Mouse (Mus musculus) cerebellum, postnatal 4 days (tissue): ENCODE measurements at regions not wholly inside any gene's neighbourhood (a gene's known extent, or its start where the extent isn't known, plus 50 kb on each side); places are given as distances from the start of the nearest gene placed in this dataset.

Source experiments
- DNase-seq, 2 experiments: peaks; one replicate each; pipeline ENCODE4 v3.0.0; 2022; ENCODE audit warnings: low spot score in 2 of 2, mixed read lengths in 1 of 2

DNA sequence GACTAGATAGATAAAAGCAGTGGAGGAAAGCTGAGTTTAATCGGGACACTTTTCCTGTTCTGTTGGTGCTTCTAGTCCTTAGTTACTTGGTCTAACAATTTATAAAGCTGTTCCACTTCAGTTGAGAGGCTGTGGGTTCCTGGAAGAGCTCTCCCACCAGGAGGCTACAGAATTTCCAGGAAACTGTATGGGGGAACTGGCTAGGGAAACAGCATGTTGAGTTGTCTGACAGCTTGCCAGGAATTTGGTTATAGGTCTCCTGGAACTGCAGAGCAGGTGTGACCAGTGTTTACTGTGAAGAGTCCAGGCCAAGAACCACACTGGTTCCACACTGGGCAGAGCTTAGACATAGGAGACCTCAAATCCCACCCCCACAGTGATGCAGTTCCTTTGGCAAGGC is 65.0 kb upstream of the Pik3cg start:
- DNase-seq = no peak

DNA sequence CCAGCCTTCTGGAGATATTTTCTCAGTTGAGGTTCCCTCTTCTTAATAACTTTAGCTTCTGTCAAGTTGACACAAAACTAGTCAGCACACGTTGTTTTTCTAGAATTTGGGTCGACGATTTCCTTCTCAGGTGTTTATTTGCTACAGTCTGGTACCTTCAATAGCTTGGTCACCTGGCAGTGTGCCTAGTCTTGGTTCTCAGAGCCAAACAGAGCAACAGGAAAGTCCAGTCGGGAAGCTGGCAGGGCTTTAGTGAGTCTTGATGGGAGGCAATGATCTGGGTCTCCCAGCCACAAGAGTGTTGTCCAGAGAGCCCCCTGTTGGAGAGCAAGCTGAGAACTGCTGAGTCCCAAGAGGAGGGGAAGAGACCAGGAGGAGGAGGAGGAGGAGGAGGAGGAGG is 71.4 kb upstream of the Pik3cg start:
- no peak for DNase-seq

DNA sequence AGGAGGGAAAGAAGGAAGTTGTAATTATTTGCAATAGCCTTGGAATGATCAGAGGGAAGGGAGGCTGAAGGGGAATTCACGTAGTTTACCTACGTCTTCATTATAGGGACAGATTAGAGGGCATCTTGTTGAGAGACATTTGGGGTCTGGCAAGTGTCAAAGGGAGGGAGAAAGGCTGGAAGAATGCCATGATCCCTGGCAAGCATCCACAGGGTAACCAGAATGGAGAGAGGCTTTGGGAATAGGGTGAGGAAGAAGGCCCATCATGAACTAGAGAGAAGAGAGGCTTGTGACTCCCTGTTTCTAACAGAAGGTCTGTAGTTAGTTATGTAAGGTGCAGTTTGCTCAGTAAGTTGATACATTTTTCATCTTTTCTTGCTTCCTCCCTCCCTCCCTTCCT is 71.8 kb upstream of the Pik3cg start:
- DNase-seq = no peak

DNA sequence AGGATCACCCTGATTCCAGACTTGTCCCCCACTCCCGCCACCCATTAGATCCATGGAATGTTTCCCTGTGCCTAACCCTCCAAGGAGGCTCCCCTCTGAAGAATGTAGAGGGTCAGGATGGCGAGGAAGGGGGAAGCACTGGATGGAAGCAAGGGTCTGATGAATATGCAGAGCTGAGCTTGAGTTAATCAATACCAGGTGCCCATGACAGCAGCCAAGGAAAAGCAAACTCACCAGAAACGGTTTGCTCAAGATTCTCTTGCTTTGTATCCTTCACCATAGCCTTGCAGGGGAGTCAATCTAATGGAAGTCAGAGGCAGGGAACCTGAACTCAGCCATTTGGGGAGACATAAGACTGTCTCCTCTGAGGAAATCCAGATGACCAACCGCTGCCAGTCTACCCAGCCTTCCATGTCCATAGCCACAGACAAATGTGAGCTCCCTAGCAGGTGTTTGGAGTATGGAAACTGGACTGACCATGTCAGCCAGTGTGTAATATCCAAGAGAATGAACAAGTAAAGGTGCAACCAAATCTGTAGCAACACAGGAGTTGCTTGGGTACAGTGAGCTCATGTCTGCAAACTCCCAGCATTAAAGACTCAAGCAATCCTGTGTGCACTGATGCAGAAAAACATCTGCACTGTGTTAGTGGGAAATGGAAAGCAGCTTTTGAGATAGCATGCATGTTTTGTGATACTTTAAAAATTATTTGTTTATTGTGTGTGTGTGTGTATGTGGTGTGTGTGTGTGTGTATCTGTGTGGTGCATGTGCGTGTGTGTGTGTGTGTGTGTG is 74.1 kb upstream of the Pik3cg start:
- DNase-seq = no peak

DNA sequence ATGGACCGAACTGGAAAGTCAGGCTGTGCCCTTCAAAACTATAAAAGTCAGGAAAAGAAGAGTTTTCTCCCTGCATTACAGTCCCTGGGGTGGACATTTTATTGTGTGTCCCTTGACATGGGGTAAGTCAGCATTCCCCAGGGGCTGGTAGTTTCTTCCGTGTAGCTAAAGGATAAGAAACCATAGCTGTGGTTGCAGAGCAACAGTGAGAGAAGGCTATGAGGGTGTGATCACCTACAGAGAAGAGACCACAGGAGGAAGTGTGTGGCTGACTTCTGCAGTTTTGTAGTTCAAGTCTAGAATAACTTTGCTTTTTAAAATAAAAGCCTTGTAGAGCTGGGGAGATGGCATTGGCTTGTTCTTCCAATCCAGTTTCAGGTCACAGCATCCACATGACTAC is 76.6 kb upstream of the Pik3cg start:
- DNase-seq = no peak

DNA sequence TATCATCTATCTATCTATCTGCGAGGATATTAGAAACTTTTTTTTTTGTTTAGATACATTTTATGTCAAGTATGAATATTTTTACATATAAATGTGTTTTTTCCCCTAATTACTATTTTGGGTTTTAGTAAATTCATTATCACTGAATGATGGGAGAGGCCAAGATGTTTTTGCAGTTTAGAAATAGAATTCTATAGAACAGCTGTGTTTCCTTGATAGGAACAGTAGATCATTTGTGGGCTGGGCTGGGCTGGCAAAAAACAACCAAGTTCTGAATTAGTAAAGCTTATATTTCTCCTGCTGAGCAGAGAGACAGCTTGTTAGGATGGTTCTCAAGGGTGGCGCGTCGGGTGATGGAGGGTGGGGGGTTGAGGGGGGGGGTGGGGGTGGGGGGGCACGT is 78.2 kb upstream of the Pik3cg start:
- no peak for DNase-seq

DNA sequence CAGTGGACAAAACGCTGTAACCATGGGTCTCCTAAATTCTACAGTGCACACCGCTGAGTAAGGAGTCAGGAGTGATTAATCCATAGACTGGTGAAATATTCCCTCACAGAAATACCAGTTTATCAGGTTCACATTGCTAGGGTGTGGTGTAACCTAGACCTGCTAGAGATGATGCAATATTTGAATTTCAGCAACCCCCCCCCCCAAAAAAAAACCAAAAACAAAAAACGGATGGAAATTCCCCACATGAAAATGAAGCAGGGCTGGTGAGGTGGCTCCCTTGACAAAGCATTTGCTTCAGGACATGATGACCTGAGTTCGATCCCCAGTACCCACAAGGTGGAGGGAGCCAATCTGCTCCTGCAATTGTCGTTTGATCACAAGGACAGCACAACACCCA is 82.7 kb upstream of the Pik3cg start:
- DNase-seq = no peak

DNA sequence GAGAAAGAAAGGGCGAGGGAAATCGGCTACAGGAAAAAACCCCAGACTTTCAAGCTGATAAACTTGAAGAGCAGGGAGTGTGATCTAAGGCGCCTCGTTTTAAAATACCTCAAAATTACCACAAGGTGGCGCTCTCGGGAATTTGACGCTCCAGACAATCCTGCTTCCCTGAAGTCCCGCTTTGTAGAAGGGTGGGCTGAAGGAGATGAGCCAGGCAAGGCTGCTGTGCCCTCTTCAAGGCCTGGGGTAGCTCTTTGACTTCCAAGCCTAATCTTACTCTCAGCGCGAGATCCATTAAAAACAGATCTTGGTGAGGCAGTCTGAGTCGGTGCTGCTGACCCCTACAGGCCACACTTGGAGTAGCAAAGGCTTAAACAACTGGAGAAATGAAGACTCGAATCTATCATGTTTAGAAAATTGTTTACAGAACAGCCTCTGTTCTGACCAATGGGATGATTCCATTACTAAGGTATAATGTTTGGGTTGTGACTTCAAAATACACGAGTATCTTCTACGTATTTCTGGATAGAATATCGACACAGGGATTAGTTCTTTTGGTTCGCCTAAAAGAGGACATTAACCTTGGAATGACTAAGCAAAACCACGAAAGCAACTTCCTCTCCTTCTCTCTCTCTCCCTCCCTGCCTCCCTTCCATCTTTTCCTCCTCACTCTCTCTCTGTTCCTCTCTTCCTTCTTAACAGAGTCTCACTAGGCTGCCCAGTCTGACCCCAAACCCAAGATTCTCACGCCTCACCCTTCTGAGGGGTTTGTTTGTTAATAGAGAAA is 83.7 kb upstream of the Pik3cg start:
- DNase-seq = peak; percentile 30 to 59

DNA sequence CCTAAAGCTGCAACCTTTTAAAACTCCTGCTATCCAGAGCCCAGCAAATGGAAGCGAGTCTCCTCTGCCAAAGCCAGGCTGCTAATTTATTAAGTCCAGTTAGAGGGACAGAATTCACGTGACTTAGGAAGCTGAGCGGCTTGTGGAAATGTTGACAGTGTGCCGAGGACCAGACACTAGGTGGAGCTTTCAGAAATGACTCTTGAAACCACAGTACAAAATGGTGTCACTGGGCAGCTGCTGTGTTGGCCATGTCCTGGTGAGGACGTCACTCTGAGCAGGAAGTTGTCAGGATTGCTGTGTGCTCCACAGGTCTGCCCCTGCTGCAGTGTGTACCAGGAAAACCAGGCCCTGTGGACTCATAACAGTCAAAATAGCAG is 84.3 kb upstream of the Pik3cg start:
- DNase-seq = no peak

DNA sequence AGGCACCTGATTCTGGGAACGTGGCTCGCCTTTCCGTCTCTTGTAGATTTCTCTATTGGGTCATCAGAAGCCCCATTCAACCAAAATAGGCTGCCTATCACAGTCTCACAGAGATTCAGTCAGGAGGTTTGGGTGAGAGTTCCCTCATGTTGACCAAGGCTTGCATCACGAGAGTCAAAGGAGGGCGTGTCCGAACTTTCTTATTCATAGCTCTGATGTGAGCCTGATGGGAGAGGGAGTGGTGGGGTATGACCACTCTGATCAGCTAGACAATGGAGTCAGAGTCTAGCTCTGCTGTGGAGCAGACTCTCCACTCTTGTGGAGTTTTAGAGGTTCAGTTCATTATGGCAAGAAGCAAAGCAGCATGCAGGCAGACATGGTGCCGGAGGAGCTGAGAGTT is 81.1 kb upstream of the Ccdc71l start:
- DNase-seq = no peak

DNA sequence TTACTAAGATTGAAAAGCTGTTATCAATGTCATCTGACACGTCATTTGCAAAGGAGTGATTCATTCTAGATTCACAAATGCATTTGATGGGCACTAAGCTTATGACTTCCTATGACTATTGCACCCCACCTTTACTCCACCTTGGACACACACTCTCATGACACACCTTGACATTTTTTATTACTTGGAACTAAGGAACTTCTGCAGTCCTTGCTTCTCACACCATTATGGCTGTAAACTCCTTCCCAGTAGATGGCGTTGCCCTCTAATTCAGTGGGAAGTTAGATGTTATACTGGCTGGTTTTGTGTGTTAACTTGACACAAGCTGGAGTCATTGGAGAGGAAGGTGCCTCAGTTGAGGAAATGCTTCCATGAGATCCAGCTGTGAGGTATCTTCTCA is 78.8 kb upstream of the Ccdc71l start:
- no peak for DNase-seq

DNA sequence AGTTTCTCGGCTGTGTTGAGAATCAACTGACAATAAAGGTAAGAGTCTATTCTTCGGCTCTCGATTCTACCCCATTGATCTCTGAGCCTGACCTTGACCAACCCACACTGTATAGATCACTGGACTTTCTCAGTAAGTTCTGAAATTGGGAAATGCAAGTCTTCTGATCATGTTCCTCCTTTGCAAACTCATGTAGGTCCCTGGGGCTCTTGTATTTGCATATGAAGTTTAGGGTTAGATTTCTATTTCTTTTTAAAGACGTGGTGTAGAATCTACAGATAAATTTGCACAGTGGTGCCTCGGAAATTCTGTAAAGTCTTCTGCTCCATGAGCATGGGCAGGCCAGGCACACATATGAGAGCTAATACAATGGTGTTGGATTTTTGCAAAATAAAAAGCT is 72.8 kb upstream of the Ccdc71l start:
- no peak for DNase-seq

DNA sequence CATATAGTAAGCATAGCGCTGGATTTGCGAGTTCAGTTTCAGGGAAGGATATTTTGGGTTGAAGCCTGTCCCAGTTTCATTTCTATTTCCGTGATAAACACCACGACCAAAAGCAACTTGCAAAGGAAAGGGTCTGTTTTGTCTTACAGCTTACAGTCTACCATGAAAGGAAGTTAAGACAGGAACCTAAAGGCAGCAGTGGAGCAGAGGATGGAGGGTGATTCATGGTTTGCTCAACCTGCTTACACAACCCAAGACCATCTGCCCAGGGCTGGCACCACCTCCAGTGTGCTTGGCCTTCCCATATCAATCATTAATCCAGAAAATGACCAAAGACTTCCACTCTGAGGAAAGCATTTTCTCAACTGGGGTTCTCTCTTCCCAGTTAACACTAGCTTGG is 72.2 kb upstream of the Ccdc71l start:
- DNase-seq = no peak

DNA sequence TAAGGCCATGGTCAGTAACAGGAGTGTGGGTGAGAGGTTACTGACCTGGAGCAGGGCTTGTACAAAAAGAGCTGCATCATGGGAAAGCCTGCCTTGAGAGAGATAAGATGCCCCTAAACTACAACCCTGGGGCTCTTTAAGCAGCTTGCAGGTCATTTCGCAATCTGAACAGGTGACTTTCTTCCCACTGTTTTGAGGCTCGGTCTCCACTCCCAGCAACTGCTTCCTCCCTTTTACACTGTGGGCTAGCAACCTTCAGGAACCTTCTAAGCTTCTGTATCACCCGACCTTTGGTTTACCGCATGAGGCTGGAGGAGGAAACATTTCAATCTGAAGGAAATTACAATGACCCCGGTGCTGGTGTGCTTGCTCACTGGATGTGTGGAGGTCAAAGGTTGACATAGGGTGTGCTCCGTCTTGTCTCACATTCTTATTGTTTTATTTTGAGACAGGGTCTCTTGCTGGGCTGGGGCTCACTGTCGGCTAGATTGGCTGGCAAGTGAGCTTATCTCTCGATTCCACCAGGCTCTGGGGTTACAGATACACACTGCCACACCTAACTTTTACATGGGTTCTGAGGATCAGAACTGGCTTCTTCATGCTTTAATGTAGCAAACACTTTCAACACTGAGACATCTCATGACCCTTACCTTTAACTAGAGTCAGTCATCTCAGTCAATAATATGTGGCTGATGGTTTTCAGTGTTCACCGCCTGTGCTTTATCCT is 71.1 kb upstream of the Ccdc71l start:
- no peak for DNase-seq

DNA sequence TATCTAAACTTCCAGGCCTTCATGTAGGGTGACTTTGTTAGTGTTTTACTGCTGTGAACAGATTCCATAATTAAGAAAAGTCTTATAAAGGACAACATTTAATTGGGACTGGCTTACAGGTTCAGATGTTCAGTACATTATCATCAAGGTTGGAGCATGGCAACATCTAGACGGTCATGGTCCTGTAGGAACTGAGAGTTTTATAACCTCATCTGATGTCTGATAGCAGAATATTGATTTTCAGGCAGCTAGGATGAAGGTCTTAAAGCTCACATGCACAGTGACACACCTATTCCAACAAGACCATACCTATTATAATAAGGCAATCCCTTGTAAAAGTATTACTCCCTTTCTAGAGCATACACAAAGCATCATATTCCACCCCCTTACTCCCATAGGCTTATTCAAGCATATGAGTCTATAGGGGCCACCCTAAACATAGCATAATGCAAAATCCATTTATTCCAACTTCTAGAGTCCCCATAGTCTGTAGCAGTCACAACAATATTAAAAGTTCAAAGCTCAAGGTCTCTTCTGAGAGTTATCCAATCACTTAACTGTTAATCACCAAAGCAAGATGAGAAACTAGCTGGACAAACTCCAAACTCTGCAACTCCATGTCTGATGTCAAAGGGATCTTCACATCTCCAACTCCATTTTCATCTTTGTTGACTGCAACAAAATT is 63.3 kb upstream of the Ccdc71l start:
- DNase-seq = no peak
